ENCODE assay signal across 8 mouse cellular contexts in the genomic region with DNA sequence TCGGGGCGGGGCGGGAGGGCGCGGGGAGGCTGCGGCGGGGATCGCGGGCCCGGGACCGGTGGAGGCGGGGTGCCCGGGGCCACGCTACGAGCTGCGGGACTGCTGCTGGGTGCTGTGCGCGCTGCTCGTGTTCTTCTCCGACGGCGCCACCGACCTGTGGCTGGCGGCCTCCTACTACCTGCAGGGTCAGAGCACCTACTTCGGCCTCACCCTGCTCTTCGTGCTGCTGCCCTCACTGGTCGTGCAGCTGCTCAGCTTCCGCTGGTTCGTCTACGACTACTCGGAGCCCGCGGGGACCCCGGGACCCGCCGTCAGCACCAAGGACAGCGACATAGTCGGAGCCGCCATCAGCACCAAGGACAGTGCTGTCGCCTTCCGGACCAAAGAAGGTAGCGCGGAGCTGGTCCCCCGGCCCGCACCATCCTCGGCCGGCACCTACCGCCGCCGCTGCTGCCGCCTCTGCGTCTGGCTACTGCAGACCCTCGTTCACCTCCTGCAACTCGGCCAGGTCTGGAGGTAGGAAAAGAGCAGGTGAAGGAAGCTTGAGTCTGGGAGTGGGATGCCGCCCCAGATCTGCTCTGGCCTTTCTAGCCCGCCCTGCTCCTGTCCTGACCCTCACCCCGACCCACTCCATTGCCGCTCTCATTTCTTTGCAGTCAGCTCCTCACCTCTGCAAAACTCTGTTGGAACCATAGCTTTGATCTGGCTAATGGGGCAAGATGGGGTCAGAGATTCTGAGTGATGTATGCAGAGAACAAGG. TPM values are rescaled to one million over a fixed set of nuclear protein-coding genes. Genes with fewer than 3 reads are reported as not detected.
DNase-seq lines count a peak whose midpoint lies in the region; ATAC-seq and TF ChIP-seq lines count a peak whose summit lies in the region.

No protein-coding gene starts in this region.

- no peak overlapping the region for H3K9ac ChIP-seq in intestine, postnatal 0 days (ENCODE audit: low read depth, low read length)
- no peak overlapping the region for H3K9ac ChIP-seq in liver, embryonic 16.5 days (ENCODE audit: low read depth, low read length)
- H3K9ac ChIP-seq in neural tube, embryonic 11.5 days (ENCODE audit: low read length), result peak overlapping the region; percentile 44

- H3K4me3 ChIP-seq in intestine, postnatal 0 days (ENCODE audit: low read depth, low read length), result peak overlapping the region; percentile 36
- peak overlapping the region; percentile 34 for H3K4me3 ChIP-seq in liver, embryonic 16.5 days (ENCODE audit: low read depth, low read length)
- peak overlapping the region; percentile 51 for H3K4me3 ChIP-seq in neural tube, embryonic 11.5 days (ENCODE audit: low read depth, low read length)
- H3K4me3 ChIP-seq in thymus, adult 2 months (ENCODE audit: control insufficient read depth, insufficient read depth, low read length), result no peak overlapping the region

- no peaks in the 10 kb centered on the region for H3K9me3 ChIP-seq in intestine, postnatal 0 days (ENCODE audit: control insufficient read depth)
- no peaks in the 10 kb centered on the region for H3K9me3 ChIP-seq in liver, embryonic 16.5 days (replicated peaks; ENCODE audit: control insufficient read depth, low read length)
- no peaks in the 10 kb centered on the region for H3K9me3 ChIP-seq in neural tube, embryonic 11.5 days (ENCODE audit: control insufficient read depth, low read length)

- no peak for TF ChIP-seq POLR2A in thymus, adult 2 months (IDR thresholded peaks at IDR 0.05; ENCODE audit: control insufficient read depth, extremely low read depth, insufficient read depth, low read length, poor library complexity)

- H3K36me3 ChIP-seq in intestine, postnatal 0 days (ENCODE audit: control insufficient read depth, insufficient read depth), result no peaks in the 10 kb centered on the region
- H3K36me3 ChIP-seq in liver, embryonic 16.5 days (ENCODE audit: control insufficient read depth, insufficient read depth), result no peaks in the 10 kb centered on the region
- no peaks in the 10 kb centered on the region for H3K36me3 ChIP-seq in neural tube, embryonic 11.5 days (ENCODE audit: control insufficient read depth, insufficient read depth, low read length)
- H3K36me3 ChIP-seq in thymus, adult 2 months (ENCODE audit: control insufficient read depth, insufficient read depth, low read length), result no peaks in the 10 kb centered on the region

- 3% methylated on average over 44 of the region's 58 CpGs for WGBS in intestine, postnatal 0 days
- 2% methylated on average over 45 of the region's 58 CpGs for WGBS in liver, embryonic 16.5 days (ENCODE audit: insufficient replicate concordance)
- WGBS in neural tube, embryonic 11.5 days, result 1% methylated on average over 39 of the region's 58 CpGs
- WGBS in thymus, adult 2 months, result 4% methylated on average over 53 of the region's 58 CpGs

- no peaks in the 10 kb centered on the region for H3K4me1 ChIP-seq in intestine, postnatal 0 days (replicated peaks; ENCODE audit: control insufficient read depth, insufficient read depth, low read length)
- peaks cover 3% of the 10 kb centered on the region; the same call in 1 of the 2 replicates for H3K4me1 ChIP-seq in liver, embryonic 16.5 days (ENCODE audit: control insufficient read depth, low read depth, low read length)
- peaks cover 3% of the 10 kb centered on the region; the same call in 1 of the 2 replicates for H3K4me1 ChIP-seq in neural tube, embryonic 11.5 days (ENCODE audit: control insufficient read depth, insufficient read depth, low read length)
- H3K4me1 ChIP-seq in thymus, adult 2 months (replicated peaks; ENCODE audit: control insufficient read depth, insufficient read depth, low read length), result peaks cover 6% of the 10 kb centered on the region

- peak; percentile 35 for TF ChIP-seq CTCF in intestine, postnatal 0 days (IDR thresholded peaks at IDR 0.05; ENCODE audit: low read depth)
- TF ChIP-seq CTCF in thymus, adult 2 months (IDR thresholded peaks at IDR 0.05; ENCODE audit: borderline replicate concordance, control insufficient read depth, extremely low read depth, insufficient read depth, low read length, poor library complexity), result 0 out of 2 replicates have a peak, but pooled peaks have one; percentile 37

- H3K4me2 ChIP-seq in intestine, postnatal 0 days (replicated peaks; ENCODE audit: low read depth), result peak overlapping the region; percentile 65
- H3K4me2 ChIP-seq in liver, embryonic 16.5 days (ENCODE audit: low read depth, low read length), result peak overlapping the region; percentile 53
- H3K4me2 ChIP-seq in neural tube, embryonic 11.5 days (ENCODE audit: low read depth), result peak overlapping the region; percentile 64

- no peak overlapping the region for H3K27ac ChIP-seq in intestine, postnatal 0 days (ENCODE audit: low read depth, low read length)
- no peak overlapping the region for H3K27ac ChIP-seq in liver, embryonic 16.5 days (ENCODE audit: low read length)
- H3K27ac ChIP-seq in neural tube, embryonic 11.5 days (ENCODE audit: low read depth, low read length), result peak overlapping the region; percentile 65
- no peak overlapping the region for H3K27ac ChIP-seq in thymus, adult 2 months (ENCODE audit: control insufficient read depth, insufficient read depth, low read length)

- H3K27me3 ChIP-seq in intestine, postnatal 0 days (replicated peaks; ENCODE audit: control insufficient read depth, insufficient read depth, low read length), result peaks cover 40% of the 10 kb centered on the region
- H3K27me3 ChIP-seq in liver, embryonic 16.5 days (ENCODE audit: control insufficient read depth, insufficient read depth, low read depth, low read length), result peaks cover 45% of the 10 kb centered on the region
- H3K27me3 ChIP-seq in neural tube, embryonic 11.5 days (ENCODE audit: control insufficient read depth, insufficient read depth, low read length), result peaks cover 21% of the 10 kb centered on the region
- H3K27me3 ChIP-seq in thymus, adult 2 months (ENCODE audit: control insufficient read depth, insufficient read depth, low read length), result peaks cover 7% of the 10 kb centered on the region; the same call in 1 of the 2 replicates

- peak; percentile 32 to 38 for DNase-seq in left cerebral cortex, adult 18-20 months (ENCODE audit: low spot score in 2 of 2)
- no peak for DNase-seq in left cerebral cortex, adult 9 months (ENCODE audit: low spot score in 2 of 2)
- peak; percentile 52 to 56 for DNase-seq in cerebellum, postnatal 36 days
- DNase-seq in gastrocnemius, postnatal 4 days (ENCODE audit: low spot score in 2 of 2), result peak; percentile 75 to 84
- DNase-seq in neural tube, embryonic 11.5 days (ENCODE audit: low spot score), result peak; percentile 88
- DNase-seq in thymus, adult 2 months, result peak; percentile 91

- peak; percentile 47 for ATAC-seq in intestine, postnatal 0 days
- no peak for ATAC-seq in liver, embryonic 16.5 days (ENCODE audit: low read depth)
- peak; percentile 70 for ATAC-seq in neural tube, embryonic 11.5 days (ENCODE audit: insufficient read depth, low FRiP score, low TSS enrichment)

RNA-seq across cellular contexts. Expression of a gene that starts 0.6 kb away (rescaled TPM):
- 1 to 10 TPM; 5.6 to 6.9 TPM for total RNA-seq in left cerebral cortex, adult 18-20 months (2021)
- 1 to 10 TPM; 1.1 to 1.2 TPM for total RNA-seq in gastrocnemius, postnatal 4 days (2021)
- not detected in 2 replicates for polyA plus RNA-seq in intestine, postnatal 0 days (2015; fragmentation: Nextera tagmentation; extraction: Ambion mirVana)
- polyA plus RNA-seq in liver, embryonic 16.5 days (2015; fragmentation: Nextera tagmentation; extraction: Ambion mirVana), result not detected in 2 replicates
- polyA plus RNA-seq in neural tube, embryonic 11.5 days (2014; fragmentation: Nextera tagmentation; extraction: Ambion mirVana), result 0.59 and 0.99 TPM in 2 replicates
- 0.06 and 0.16 TPM in 2 replicates for polyA plus RNA-seq in thymus, adult 2 months (2012; rRNA removed)

RNA-seq across cellular contexts. Expression of a gene that starts 17.0 kb away (rescaled TPM):
- 10 to 100 TPM; 50.6 to 63.4 TPM for total RNA-seq in left cerebral cortex, adult 18-20 months (2021)
- 10 to 100 TPM; 55.6 to 64.3 TPM for total RNA-seq in gastrocnemius, postnatal 4 days (2021)
- polyA plus RNA-seq in intestine, postnatal 0 days (2015; fragmentation: Nextera tagmentation; extraction: Ambion mirVana), result 47.0 and 50.3 TPM in 2 replicates
- 31.6 and 34.0 TPM in 2 replicates for polyA plus RNA-seq in liver, embryonic 16.5 days (2015; fragmentation: Nextera tagmentation; extraction: Ambion mirVana)
- 84.9 and 102 TPM in 2 replicates for polyA plus RNA-seq in neural tube, embryonic 11.5 days (2014; fragmentation: Nextera tagmentation; extraction: Ambion mirVana)
- 68.0 and 93.1 TPM in 2 replicates for polyA plus RNA-seq in thymus, adult 2 months (2012; rRNA removed)

RNA-seq across cellular contexts. Expression of a gene that starts 33.5 kb away (rescaled TPM):
- 1 to 10 TPM; 4.5 to 4.6 TPM for total RNA-seq in left cerebral cortex, adult 18-20 months (2021)
- 10 to 100 TPM in 1 of 2 experiments, 1 to 10 TPM in 1; 9.6 to 10.3 TPM for total RNA-seq in gastrocnemius, postnatal 4 days (2021)
- polyA plus RNA-seq in intestine, postnatal 0 days (2015; fragmentation: Nextera tagmentation; extraction: Ambion mirVana), result 1.5 and 1.7 TPM in 2 replicates
- polyA plus RNA-seq in liver, embryonic 16.5 days (2015; fragmentation: Nextera tagmentation; extraction: Ambion mirVana), result 0.37 and 0.52 TPM in 2 replicates
- polyA plus RNA-seq in neural tube, embryonic 11.5 days (2014; fragmentation: Nextera tagmentation; extraction: Ambion mirVana), result 1.4 and 1.5 TPM in 2 replicates
- 4.9 and 9.2 TPM in 2 replicates for polyA plus RNA-seq in thymus, adult 2 months (2012; rRNA removed)

Comparison
In these comparisons a context has a peak if more than half of its experiments do, and no peak if none do; other contexts are left out.
1. DNase-seq: peak in left cerebral cortex, adult 18-20 months (2 of 2), cerebellum, postnatal 36 days (2 of 2), gastrocnemius, postnatal 4 days (2 of 2), neural tube, embryonic 11.5 days (single experiment) and thymus, adult 2 months (single experiment); none in left cerebral cortex, adult 9 months (0 of 2).
2. Peak in every context shown above with its lines, with median percentiles within 50 percentile points of each other: H3K4me2 ChIP-seq.